Mouse (Mus musculus): ENCODE results near the gene Prss40.

Prss40 gene

GRCm38 (mm10) chr1:34579782-34580356, 19.1 kb upstream of the Prss40 start:
- peaks cover 65% of the 10 kb centered on the region for H3K27me3 ChIP-seq (ENCODE audit: insufficient read depth, low read length)
- TF ChIP-seq CTCF (conservative IDR thresholded peaks at IDR 0.05; ENCODE audit: low read length) (no peak), NANOG (IDR thresholded peaks at IDR 0.05; ENCODE audit: borderline replicate concordance, low read length) (no peak), POU5F1 (IDR thresholded peaks at IDR 0.05; ENCODE audit: borderline replicate concordance, low read length) (no peak)
- peaks cover 19% of the 10 kb centered on the region for H3K4me1 ChIP-seq (replicated peaks; ENCODE audit: low read depth, low read length)
- peak overlapping the region; percentile 87 for H3K4me3 ChIP-seq (replicated peaks; ENCODE audit: low read length)
- no peaks in the 10 kb centered on the region for H3K36me3 ChIP-seq (ENCODE audit: insufficient read depth, low read length)
- no peaks in the 10 kb centered on the region for H3K9me3 ChIP-seq (ENCODE audit: low read length)

GRCm38 (mm10) chr1:34578851-34579781, 18.4 kb upstream of the Prss40 start, which contains the start of gene Amer3:
Gene Amer3, plus strand, starts transcription at chr1:34579657.
- no peaks in the 10 kb centered on the region for H3K9me3 ChIP-seq (ENCODE audit: low read length)
- H3K27me3 ChIP-seq (ENCODE audit: insufficient read depth, low read length): peaks cover 58% of the 10 kb centered on the region
- peak within 1 kb of the TSS; percentile 87 for H3K4me3 ChIP-seq (replicated peaks; ENCODE audit: low read length)
- peaks cover 19% of the 10 kb centered on the region for H3K4me1 ChIP-seq (replicated peaks; ENCODE audit: low read depth, low read length)
- TF ChIP-seq CTCF (conservative IDR thresholded peaks at IDR 0.05; ENCODE audit: low read length) (no peak), NANOG (IDR thresholded peaks at IDR 0.05; ENCODE audit: borderline replicate concordance, low read length) (no peak)
- no peaks in the 10 kb centered on the region for H3K36me3 ChIP-seq (ENCODE audit: insufficient read depth, low read length)

- no peaks in the 10 kb centered on the region for H3K9me3 ChIP-seq (ENCODE audit: low read length)
- H3K4me3 ChIP-seq (replicated peaks; ENCODE audit: low read length): no peak overlapping the region
- TF ChIP-seq NANOG (IDR thresholded peaks at IDR 0.05; ENCODE audit: borderline replicate concordance, low read length) (no peak), POU5F1 (IDR thresholded peaks at IDR 0.05; ENCODE audit: borderline replicate concordance, low read length) (no peak), CTCF (conservative IDR thresholded peaks at IDR 0.05; ENCODE audit: low read length) (no peak)
- H3K4me1 ChIP-seq (replicated peaks; ENCODE audit: low read depth, low read length): peaks cover 27% of the 10 kb centered on the region
- peaks cover 14% of the 10 kb centered on the region for H3K27me3 ChIP-seq (ENCODE audit: insufficient read depth, low read length)
- H3K36me3 ChIP-seq (ENCODE audit: insufficient read depth, low read length): no peaks in the 10 kb centered on the region
These were observed 12.5 kb upstream of the Prss40 start for GRCm38 (mm10) chr1:34573221-34573620.

- no peak for TF ChIP-seq NANOG (IDR thresholded peaks at IDR 0.05; ENCODE audit: borderline replicate concordance, low read length)
- TF ChIP-seq CTCF (conservative IDR thresholded peaks at IDR 0.05; ENCODE audit: low read length): no peak
- no peak for TF ChIP-seq POU5F1 (IDR thresholded peaks at IDR 0.05; ENCODE audit: borderline replicate concordance, low read length)
- H3K27me3 ChIP-seq (ENCODE audit: insufficient read depth, low read length): 0 out of 2 replicates have a peak, but pooled peaks cover 4% of the 10 kb centered on the region
- no peaks in the 10 kb centered on the region for H3K36me3 ChIP-seq (ENCODE audit: insufficient read depth, low read length)
- peaks cover 27% of the 10 kb centered on the region for H3K4me1 ChIP-seq (replicated peaks; ENCODE audit: low read depth, low read length)
- H3K4me3 ChIP-seq (replicated peaks; ENCODE audit: low read length): no peak overlapping the region
- no peaks in the 10 kb centered on the region for H3K9me3 ChIP-seq (ENCODE audit: low read length)
These were observed 10.7 kb upstream of the Prss40 start for GRCm38 (mm10) chr1:34571431-34571830.

- no peak overlapping the region for H3K4me3 ChIP-seq (replicated peaks; ENCODE audit: low read length)
- H3K9me3 ChIP-seq (ENCODE audit: low read length): 0 out of 2 replicates have a peak, but pooled peaks cover under 1% of the 10 kb centered on the region
- no peaks in the 10 kb centered on the region for H3K27me3 ChIP-seq (ENCODE audit: insufficient read depth, low read length)
- peaks cover 24% of the 10 kb centered on the region for H3K4me1 ChIP-seq (replicated peaks; ENCODE audit: low read depth, low read length)
- no peaks in the 10 kb centered on the region for H3K36me3 ChIP-seq (ENCODE audit: insufficient read depth, low read length)
- no peak for TF ChIP-seq NANOG (IDR thresholded peaks at IDR 0.05; ENCODE audit: borderline replicate concordance, low read length)
- TF ChIP-seq CTCF (conservative IDR thresholded peaks at IDR 0.05; ENCODE audit: low read length): no peak
- no peak for TF ChIP-seq POU5F1 (IDR thresholded peaks at IDR 0.05; ENCODE audit: borderline replicate concordance, low read length)
These were observed 9.1 kb upstream of the Prss40 start for GRCm38 (mm10) chr1:34569876-34570275.

- peaks cover 20% of the 10 kb centered on the region for H3K4me1 ChIP-seq (replicated peaks; ENCODE audit: low read depth, low read length)
- no peaks in the 10 kb centered on the region for H3K27me3 ChIP-seq (ENCODE audit: insufficient read depth, low read length)
- H3K4me3 ChIP-seq (replicated peaks; ENCODE audit: low read length): no peak overlapping the region
- peaks cover 7% of the 10 kb centered on the region; the same call in 1 of the 2 replicates for H3K9me3 ChIP-seq (ENCODE audit: low read length)
- TF ChIP-seq POU5F1 (IDR thresholded peaks at IDR 0.05; ENCODE audit: borderline replicate concordance, low read length) (no peak), NANOG (IDR thresholded peaks at IDR 0.05; ENCODE audit: borderline replicate concordance, low read length) (no peak), CTCF (conservative IDR thresholded peaks at IDR 0.05; ENCODE audit: low read length) (no peak)
- H3K36me3 ChIP-seq (ENCODE audit: insufficient read depth, low read length): no peaks in the 10 kb centered on the region
These were observed 7.4 kb upstream of the Prss40 start for GRCm38 (mm10) chr1:34568120-34568519.

- Histone ChIP-seq H3K36me3 (ENCODE audit: insufficient read depth, low read length) (no peaks in the 10 kb centered on the region), H3K27me3 (ENCODE audit: insufficient read depth, low read length) (peaks cover 13% of the 10 kb centered on the region), H3K4me3 (replicated peaks; ENCODE audit: low read length) (no peak overlapping the region), H3K9me3 (ENCODE audit: low read length) (peaks cover 7% of the 10 kb centered on the region; the same call in 1 of the 2 replicates), H3K4me1 (replicated peaks; ENCODE audit: low read depth, low read length) (peaks cover 15% of the 10 kb centered on the region)
- TF ChIP-seq CTCF (conservative IDR thresholded peaks at IDR 0.05; ENCODE audit: low read length) (no peak), NANOG (IDR thresholded peaks at IDR 0.05; ENCODE audit: borderline replicate concordance, low read length) (no peak), POU5F1 (IDR thresholded peaks at IDR 0.05; ENCODE audit: borderline replicate concordance, low read length) (no peak)
These were observed 3.8 kb upstream of the Prss40 start for GRCm38 (mm10) chr1:34564383-34565045.

- H3K9me3 ChIP-seq (ENCODE audit: low read length): no peaks in the 10 kb centered on the region
- H3K36me3 ChIP-seq (ENCODE audit: insufficient read depth, low read length): no peaks in the 10 kb centered on the region
- TF ChIP-seq NANOG (IDR thresholded peaks at IDR 0.05; ENCODE audit: borderline replicate concordance, low read length) (no peak), CTCF (conservative IDR thresholded peaks at IDR 0.05; ENCODE audit: low read length) (no peak), POU5F1 (IDR thresholded peaks at IDR 0.05; ENCODE audit: borderline replicate concordance, low read length) (no peak)
- peaks cover 9% of the 10 kb centered on the region; the same call in 1 of the 2 replicates for H3K27me3 ChIP-seq (ENCODE audit: insufficient read depth, low read length)
- H3K4me3 ChIP-seq (replicated peaks; ENCODE audit: low read length): no peak overlapping the region
- H3K4me1 ChIP-seq (replicated peaks; ENCODE audit: low read depth, low read length): no peaks in the 10 kb centered on the region
These were observed 6.5 kb downstream of the Prss40 start for GRCm38 (mm10) chr1:34554275-34554674.
